Mouse (Mus musculus) G1E (cell line): ENCODE data around the gene Carhsp1.

Experiments used
- CTCF ChIP-seq: IDR thresholded peaks from 2 replicates; pipeline ENCODE4 v1.5.1; 2012; ENCODE audit warnings: low read depth, low read length, inconsistent platforms, mixed read lengths
- GATA1 ChIP-seq: IDR thresholded peaks from 2 replicates; pipeline ENCODE4 v1.6.1; 2012; ENCODE audit warnings: borderline replicate concordance, low read length, inconsistent platforms, mixed read lengths
- GATA2 ChIP-seq: IDR thresholded peaks from 2 replicates; pipeline ENCODE4 v1.6.1; 2012; ENCODE audit warnings: low read depth, low read length, inconsistent platforms, borderline replicate concordance
- POLR2AphosphoS5 ChIP-seq: IDR thresholded peaks from 2 replicates; pipeline ENCODE4 v1.6.1; 2012; ENCODE audit warnings: low read depth, low read length, inconsistent platforms; ENCODE audit not compliant: insufficient replicate concordance
- TAL1 ChIP-seq: conservative IDR thresholded peaks from 2 replicates; pipeline ENCODE4 v1.6.1; 2012; ENCODE audit warnings: low read depth, low read length, inconsistent platforms, mixed read lengths

DNA sequence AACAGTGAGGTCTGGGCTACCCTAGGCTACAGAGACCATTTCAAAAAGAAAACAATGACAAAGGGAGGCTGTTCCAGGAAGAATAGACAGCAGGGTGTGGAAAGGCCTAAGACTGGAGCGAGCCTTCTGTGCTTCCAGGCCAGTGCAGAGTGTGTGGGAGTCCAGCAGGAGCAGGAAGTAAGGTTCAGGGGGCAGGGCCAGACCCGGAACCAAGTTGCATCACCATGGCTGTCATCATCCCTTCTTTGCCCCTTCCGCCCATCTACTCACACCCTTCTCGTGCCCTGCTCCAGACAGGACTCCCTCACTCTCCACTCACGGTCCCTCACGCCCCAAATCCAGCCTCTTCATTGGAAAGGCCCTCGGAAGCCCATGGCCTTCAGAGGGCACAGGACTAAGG lies 4.7 kb downstream of the Carhsp1 start:
- TF ChIP-seq TAL1: no peak
- no peak for TF ChIP-seq CTCF
- TF ChIP-seq GATA1: no peak
- TF ChIP-seq POLR2AphosphoS5: no peak
- no peak for TF ChIP-seq GATA2
